Mouse (Mus musculus) T-helper 1 cell (primary cell): ENCODE data around the gene Pip5k1b.

Source experiments
- in situ Hi-C: fragments of 300-600 bp; cut with MboI, MseI; formaldehyde crosslinking; loops from one replicate; pipeline ENCODE4 v1.15.1; 2025; ENCODE audit warnings: high pct_unique_total_duplicates

Pip5k1b gene

GRCm38 (mm10) chr19:24336370-24337076 is 219.1 kb downstream of the Pip5k1b start:
- in situ Hi-C loops, result no loop called here

DNA sequence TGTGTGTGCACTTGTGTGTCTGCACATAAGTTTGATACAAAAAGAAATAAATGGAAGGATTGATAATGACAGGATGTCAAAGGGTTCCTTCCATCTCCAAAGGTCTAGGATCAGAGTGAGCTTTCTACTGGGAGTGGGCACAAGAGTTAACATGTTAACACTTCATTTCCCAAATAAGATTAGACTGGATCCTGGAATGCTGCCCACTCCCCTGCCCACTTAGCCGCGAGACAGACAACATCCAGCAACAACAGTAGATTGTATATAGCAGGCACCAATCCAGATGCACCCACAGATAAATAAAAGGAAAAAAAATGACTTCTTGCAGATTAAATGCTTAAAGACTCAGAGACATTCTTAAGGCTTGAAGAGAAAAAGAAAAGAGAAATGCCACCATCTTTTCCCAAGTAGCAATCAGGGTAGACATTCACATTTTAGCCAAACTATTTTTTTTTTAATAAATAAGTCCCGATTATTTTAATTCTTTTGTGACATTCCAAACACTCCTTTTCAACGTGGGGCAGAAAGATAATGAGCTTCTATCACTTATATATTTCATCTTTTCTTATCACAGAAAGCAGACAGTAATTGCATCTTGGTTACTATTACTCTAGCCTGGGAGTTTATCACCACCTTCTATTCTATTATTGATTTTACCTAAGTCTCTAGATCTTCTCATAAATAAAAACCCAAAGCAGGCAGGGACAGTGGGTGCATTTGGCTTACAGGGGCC is 219.9 kb downstream of the Pip5k1b start:
- in situ Hi-C loops, result no loop called here

DNA sequence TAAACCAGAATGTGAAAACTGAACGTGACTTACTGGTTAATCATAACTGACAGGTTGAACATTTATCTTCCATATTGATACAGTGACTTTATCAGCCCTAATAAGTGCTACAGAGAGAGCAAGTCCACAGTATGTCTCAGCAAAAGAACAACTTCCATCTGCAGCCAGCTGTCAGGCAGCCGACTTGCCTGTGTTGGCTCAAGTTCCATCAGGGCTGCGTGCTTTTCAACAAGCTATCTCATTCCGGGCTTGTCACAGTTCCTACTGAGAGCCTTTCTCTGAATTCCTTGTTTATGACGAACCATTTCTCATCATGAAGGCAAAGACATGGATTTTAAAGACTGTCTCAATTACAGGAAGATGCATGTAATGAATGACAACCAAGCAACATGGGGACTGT is 222.7 kb downstream of the Pip5k1b start:
- in situ Hi-C loops, result no loop called here

DNA sequence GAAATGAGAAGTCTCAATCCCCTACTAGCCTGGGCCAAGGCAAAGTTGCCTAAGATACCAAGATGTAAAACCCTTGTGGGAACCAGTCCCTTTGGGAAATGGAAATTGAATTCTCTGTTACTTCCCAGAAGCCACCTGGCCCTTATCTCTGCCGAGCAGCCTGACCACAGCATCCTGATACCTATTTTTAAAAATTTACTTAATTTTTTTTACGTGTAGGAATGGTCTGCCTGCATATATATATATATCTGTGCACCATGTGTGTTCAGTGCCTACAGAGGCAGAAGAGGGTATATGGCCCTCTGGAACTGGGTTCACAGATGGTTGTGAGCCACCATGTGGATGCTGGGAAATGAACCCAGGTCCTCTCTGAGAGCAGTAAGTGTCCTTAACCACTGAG is 224.4 kb downstream of the Pip5k1b start:
- in situ Hi-C loops, result no loop called here

GRCm38 (mm10) chr19:24330366-24330765 is 225.3 kb downstream of the Pip5k1b start:
- in situ Hi-C loops, result no loop called here

- in situ Hi-C loops, result no loop called here
These were observed 227.8 kb downstream of the Pip5k1b start for GRCm38 (mm10) chr19:24327921-24328320.

DNA sequence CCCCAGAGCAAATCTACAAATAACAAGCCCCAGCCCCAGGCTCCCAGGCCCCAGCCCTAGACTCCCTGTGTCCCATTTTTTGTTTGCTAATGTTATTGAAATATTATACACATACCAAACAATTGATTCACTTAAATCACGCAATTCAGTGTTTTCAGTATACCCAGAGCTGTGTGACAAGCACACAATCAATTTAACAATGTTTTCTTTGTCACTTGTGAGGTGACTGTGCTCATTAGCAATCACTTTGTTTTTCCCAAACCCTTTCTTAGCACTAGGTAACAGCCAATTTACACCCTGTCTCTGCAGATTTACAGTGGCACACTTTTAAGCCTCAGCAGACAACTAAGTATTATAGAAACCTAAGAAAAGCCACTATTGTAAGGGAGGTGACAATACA is 228.7 kb downstream of the Pip5k1b start:
- in situ Hi-C loops, result no loop called here

DNA sequence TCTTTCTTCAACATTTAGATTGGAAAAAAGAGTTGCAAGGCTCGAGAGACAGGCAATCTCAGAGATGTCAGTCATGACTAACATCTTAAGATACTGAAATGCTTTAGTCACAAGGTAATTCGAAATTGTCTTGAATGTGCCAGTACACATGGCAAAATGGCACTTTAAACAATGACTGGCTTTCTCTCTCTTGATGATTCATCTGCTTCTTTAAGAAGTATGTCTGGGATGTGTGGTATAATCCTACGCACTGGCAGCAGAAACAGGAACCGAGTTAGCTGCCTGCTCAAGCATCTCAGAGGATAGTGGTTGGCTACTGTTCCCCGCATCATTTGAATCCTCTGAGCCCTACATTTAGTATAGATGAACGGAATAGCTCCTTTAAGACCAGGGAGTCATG is 230.0 kb downstream of the Pip5k1b start:
- in situ Hi-C loops, result no loop called here

- in situ Hi-C loops, result no loop called here
These were observed 231.6 kb downstream of the Pip5k1b start for GRCm38 (mm10) chr19:24323841-24324613.

GRCm38 (mm10) chr19:24321900-24322311 is 233.8 kb downstream of the Pip5k1b start:
- in situ Hi-C loops, result no loop called here

DNA sequence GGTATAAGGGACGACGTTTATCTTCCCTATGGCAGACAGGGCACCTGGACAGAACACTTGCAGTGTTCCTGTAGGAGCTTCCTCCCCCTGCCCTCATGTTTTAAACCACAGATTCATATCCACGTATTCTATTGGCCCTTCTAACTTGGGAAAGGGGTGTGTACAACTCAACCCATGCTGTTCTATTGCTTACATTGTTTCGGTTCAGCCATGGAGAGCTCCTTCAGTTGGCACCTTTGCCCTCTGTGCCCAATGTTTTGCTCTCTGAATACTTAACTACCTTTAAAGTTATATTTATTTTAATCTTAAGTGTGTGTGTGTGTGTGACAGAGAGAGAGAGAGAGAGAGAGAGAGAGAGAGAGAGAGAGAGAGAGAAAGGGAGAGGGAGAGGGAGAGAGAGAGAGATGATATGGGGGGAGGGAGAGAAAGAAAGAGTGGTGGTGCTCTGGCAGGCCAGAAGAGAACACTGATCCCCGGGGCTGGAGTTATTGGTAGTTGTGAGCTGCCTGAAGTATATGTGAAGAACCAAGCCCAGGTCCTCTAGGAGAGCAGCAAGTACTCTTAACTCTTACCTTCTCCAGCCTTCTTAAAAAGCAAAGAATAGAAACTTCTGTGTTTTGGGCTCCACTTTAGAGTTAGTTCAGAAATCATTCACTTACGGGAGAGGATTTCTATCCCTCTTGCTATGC is 234.3 kb downstream of the Pip5k1b start:
- in situ Hi-C loops, result no loop called here

GRCm38 (mm10) chr19:24318172-24318571 is 237.5 kb downstream of the Pip5k1b start:
- in situ Hi-C loops, result no loop called here

DNA sequence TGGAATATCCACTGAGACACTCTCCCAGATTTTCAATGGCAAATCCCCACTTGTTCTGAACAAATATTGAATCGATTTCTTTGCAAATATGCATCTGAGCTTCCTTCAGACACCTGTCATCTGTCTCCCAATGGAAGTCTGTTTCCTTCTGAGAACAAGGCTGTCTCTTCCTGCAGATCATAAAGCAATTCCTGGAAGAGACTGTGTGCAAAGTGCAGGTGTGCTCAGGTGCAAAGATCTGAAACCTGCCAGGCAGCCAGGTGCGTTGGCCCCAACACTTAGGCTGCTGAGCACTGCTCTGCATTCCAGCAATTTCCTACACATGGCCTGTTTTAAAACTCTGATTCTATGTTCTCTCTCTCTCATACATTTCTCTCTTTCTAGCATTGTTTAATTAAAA is 237.9 kb downstream of the Pip5k1b start:
- in situ Hi-C loops, result no loop called here

DNA sequence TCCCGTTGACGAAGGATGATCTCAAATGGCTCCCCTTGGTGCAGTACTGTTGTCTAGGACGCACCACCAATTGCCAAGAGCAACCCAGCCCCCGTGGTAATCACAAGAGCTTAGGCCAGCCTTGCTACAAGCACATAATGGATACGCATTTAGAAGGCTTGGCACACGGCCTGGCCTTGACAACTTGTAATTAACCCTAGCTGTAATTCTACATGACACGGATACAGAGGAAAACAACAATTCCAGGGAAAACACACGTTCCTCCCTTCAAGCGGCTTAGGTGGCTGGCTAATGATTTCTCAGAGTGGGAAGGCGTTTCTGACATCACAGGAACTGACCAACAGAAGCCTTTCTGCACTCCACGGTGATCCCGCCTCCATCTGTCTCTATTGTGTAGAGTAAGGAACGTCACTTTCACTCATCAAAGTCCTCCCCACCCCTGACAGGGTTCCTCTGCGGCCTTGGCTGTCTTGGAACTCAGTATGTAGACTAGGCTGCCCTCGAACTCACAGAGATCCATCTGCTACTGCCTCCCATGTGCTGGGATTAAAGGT is 238.6 kb downstream of the Pip5k1b start:
- in situ Hi-C loops, result no loop called here

DNA sequence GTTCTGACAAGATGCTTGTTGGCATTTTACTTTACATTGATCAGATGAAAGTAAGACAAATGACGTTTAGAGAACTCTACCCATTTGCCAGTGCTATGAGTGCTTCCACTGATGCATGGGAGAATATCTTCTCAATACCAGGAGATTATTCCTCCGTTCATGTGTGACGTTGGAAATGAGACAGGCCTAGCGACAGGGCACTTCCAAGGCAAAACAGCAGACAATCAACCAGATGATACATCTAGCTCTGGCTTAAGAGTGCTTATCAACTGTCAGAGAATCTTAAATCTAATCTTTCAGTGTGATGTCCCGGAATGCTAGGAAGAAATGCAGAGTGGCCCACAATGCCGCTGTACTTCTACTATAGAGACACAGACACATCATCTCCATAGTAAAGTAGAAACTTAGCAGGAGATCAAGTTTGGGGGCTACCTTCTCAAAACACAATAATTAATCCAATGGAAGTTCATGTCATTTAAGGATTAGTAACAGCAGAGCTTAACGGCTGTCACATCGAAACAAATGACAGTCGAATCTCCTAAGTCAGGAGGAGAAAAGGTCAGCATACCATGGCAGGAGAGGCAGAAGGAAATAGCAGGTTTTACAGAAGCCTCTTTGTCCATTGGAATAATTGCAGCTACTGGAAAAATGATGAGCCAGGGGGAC is 239.5 kb downstream of the Pip5k1b start:
- in situ Hi-C loops, result no loop called here

- in situ Hi-C loops, result no loop called here
These were observed 240.4 kb downstream of the Pip5k1b start for GRCm38 (mm10) chr19:24315234-24315633.

DNA sequence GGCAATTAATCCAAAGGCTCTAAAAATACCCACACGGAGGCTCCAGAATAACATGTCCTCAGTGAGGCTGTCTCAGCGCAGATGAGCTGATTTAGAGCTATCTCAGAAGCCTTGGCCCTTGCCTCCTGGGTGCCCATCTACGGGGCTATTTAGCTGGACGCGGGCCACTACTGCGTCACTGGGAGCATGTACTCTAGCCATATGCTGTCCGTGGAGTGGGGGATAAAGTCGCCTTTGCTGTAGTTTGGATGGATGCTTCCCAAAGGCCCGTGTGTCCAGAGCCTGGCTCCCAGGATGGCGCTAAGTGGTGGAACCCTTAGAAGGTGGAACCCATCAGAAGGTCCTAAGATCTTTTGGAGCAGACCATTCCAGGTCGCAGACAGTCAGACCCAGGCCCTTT is 241.0 kb downstream of the Pip5k1b start:
- in situ Hi-C loops, result no loop called here

DNA sequence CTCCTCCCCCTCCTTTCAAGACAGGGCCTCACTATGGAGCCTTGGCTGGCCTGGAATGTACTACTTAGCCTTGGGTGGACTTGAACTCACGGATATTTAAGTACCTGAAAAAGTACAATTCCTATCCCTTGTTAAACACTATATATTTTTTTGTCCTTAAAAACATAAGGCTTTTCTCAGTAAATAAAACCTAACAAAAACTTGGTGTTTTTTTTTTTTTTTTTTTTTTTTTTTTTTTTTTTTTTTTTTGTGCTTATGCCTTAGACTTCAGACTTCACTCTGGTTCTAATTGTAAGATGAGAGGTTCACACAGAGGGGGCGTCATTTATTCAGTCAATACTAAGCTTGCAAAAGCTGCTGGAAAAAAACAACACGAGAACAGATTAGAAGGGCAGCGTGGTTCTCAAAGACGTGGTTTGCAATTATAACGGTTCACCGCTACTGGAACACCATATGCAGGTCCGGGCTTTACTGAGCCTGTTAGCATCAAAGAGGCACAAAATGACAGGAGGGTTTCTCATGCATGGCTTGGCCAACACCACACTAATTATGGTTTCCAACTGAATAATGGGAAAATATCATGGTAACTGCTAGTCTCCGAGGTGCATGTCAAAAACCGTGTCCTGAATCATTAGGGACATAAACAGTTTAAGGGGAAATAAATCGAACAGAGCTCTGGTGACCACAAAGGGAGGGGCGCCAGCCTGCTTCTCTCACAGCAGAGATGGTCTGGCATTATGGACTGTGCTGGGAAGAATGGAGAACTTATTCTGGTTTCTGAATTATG is 242.9 kb downstream of the Pip5k1b start:
- in situ Hi-C loops, result no loop called here

- in situ Hi-C loops, result no loop called here
These were observed 243.6 kb downstream of the Pip5k1b start for GRCm38 (mm10) chr19:24312046-24312445.

DNA sequence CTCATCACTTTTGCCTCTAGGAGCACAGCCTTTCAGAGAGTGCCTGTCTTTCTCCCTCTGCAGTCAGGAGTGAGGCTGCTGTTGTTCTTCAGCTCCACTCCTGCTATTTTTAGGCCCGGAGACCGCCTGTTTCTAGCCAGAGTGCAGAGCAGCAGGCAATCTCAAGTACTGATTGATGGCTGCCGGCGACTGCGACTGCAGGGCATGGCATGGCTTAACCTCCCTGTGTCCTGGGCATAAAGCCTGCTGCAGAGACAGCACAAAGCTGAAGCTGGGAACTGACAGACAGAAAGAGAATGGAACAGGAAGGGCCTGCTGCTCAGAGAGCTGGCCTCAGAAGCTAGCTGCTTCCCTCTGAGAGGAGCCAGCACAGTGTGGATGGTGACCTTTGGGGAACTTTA is 247.4 kb downstream of the Pip5k1b start:
- in situ Hi-C loops, result no loop called here
